Mouse (Mus musculus) splenic B cell, adult 2 months (primary cell): Measurements from ENCODE around the gene Adgrd1.
A peak's percentile ranks its signal among the peaks of the same experiment; 100 is the strongest.

Source experiments
- DNase-seq: peaks from one replicate; pipeline ENCODE4 v3.0.0-alpha.2; 2011; ENCODE audit warnings: low read depth, low spot score
- H3K27me3 ChIP-seq: 2 replicates; pipeline ENCODE4 v1.6.1; 2012; ENCODE audit warnings: mild to moderate bottlenecking, low read length, moderate library complexity, mixed read lengths; ENCODE audit not compliant: control insufficient read depth, poor library complexity, insufficient read depth, severe bottlenecking
- H3K36me3 ChIP-seq: 2 replicates; pipeline ENCODE4 v1.6.1; 2012; ENCODE audit warnings: mild to moderate bottlenecking, low read length, moderate library complexity, mixed read lengths; ENCODE audit not compliant: control insufficient read depth, poor library complexity, insufficient read depth, severe bottlenecking

Gene Adgrd1

DNA sequence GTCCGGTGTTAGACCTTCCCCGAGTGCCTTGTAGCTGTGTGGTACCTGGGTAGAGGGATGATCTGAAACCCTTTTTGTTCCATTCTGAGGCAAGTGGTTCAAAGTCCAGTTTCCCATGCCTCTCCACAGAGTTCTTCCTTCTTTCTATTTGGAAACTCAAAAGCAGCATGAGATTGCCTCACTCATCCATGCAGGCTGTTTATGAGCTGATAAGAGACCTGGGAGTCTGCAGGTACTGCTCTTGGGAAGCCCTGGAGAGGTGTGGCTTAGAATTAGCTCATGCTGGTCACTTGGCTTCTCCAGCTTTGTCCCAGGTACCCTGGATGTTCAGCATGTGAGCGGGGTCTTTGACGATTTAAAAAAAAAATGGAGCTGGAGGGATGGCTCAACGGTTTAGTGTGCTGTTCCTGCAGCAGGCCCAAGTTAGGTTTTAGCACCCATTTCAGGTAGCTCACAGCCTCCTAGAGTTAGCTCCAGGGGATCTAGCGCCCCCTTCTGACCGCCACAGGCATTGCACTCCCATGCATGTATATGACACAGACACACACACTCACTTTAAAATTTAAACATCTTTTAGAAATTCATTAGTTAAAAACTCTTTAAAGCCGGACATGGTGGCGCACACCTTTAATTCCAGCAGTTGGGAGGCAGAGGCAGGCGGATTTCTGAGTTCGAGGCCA lies 65.0 kb downstream of the Adgrd1 start:
- DNase-seq: peak; percentile 28
- H3K36me3 ChIP-seq: no peaks in the 10 kb centered on the region
- no peaks in the 10 kb centered on the region for H3K27me3 ChIP-seq

DNA sequence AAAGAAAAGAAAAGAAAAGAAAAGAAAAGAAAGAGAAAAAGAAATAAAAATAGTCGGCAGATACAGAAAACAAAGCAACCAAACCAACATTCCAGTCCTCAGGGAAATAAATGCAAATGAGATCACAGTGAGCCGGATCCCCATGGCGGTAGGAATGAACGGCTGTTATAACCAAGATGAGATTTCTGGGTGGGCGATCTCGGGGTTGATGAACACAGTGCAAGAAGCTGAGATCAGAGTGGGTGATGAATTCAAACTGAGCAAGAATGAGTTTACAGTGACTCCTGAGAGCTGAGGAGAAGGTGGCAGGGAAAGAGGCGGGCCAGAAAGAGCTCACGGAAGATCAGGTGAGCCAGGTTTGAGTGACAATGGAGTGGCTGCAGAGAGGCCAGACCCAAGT lies 66.9 kb downstream of the Adgrd1 start:
- DNase-seq: no peak
- Histone ChIP-seq H3K36me3 (no peaks in the 10 kb centered on the region), H3K27me3 (no peaks in the 10 kb centered on the region)

DNA sequence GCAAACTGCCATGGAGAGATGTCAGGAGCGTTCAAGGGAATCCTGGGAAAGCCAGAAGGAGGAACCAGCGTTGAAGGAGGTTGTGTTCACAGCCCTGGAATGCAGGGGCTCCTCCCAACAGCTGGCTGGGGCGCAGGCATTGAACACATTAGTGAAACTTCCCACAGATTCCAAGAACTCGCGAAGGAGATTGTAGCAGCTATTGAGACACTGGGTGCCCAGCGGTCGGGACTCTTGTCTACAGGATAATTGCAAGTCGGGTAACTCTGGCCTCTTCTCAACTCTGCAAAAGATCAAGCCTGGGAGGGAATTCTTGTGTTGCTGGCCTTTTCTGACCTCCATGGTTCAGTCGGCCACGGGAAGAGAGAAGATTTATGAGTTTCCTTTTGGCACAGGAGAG lies 67.5 kb downstream of the Adgrd1 start:
- no peak for DNase-seq
- no peaks in the 10 kb centered on the region for H3K36me3 ChIP-seq
- H3K27me3 ChIP-seq: no peaks in the 10 kb centered on the region

DNA sequence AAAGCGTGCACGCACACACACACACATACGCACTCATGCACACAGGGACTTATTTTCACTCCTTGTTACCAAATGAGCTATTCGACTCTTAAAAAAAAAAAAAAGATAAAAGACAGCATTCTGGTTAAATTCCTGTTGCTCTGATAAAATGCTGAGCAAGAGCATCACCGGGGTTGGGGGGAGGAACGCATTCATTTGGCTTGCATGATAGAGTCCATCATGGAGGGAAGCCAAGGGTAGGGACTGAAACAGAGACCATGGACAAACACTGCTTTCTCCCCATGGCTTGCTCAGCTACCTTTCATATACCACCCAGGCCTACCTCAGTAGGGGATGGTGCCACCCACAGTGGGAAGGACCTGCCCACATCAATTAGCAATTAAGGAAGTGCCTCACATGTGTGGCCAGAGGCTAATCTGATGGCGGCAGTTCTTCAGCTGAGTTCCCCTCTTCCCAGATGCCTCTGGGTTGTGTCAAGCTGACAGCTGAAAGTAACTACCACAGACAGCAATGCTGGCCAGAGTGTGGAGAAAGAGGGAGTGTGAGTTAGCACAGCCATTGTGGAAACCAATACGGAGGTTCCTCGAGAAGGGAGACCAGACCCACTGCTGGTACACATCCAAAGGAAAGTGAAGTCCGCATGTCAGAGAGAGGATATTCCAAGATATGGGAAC lies 68.5 kb downstream of the Adgrd1 start:
- no peak for DNase-seq
- Histone ChIP-seq H3K36me3 (no peaks in the 10 kb centered on the region), H3K27me3 (no peaks in the 10 kb centered on the region)

DNA sequence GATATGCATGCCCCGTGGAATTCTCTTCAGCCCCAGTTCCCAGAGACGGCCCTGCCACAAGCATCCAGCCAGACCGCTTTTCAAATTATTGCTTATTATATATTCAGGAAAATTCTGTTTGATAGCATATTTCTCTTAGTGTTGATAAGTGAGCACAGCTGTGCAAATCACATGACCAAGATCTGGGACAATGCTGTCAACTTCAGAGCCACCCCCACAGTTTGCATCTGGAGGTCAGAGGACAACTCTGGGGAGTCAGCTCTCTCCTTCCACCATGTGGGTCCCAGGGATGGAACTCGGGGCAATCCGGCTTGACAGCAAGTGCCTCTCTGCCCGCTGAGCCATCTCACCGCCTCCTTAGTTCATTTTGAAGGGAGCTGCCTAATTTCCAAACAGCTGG lies 69.0 kb downstream of the Adgrd1 start:
- DNase-seq: no peak
- Histone ChIP-seq H3K36me3 (no peaks in the 10 kb centered on the region), H3K27me3 (no peaks in the 10 kb centered on the region)

DNA sequence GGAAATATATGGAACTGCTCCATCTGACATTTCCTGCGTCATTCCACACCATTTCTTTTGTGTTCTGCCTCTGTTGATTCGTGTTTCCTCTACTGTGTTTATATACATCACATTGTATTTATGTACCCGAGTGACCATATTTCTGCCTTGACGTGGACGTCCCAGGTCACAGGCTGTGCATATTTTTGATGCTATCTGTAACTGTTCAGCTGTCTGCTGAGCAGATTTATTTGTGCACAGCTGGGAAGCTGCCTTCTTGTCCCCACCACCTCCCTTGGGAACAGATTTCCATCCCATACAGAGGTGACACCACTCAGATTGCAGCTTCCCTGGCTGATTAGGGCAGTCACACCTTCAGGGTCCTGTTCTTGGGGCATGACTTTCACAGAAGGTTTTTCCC lies 72.5 kb downstream of the Adgrd1 start:
- Histone ChIP-seq H3K27me3 (no peaks in the 10 kb centered on the region), H3K36me3 (no peaks in the 10 kb centered on the region)
- DNase-seq: no peak

DNA sequence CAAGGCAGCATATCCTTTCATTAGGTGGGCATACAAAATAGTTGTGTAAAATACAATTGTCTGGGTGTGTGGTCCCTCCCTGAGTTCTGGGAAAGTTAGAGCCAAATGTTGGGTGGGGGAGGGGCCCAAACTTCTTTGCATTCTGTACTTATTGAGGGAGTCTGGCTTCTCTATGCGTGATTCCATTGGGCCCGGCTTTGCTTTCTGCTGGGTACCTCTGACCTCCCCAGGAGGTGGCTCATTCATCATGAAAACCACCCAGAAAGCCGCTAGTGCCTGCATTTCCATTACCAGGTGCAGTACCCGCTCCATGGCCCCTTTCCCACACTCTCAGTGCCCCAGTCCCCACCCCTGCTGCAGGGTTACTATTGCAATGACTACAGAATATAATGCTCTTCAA lies 73.0 kb downstream of the Adgrd1 start:
- DNase-seq: no peak
- Histone ChIP-seq H3K36me3 (no peaks in the 10 kb centered on the region), H3K27me3 (no peaks in the 10 kb centered on the region)

DNA sequence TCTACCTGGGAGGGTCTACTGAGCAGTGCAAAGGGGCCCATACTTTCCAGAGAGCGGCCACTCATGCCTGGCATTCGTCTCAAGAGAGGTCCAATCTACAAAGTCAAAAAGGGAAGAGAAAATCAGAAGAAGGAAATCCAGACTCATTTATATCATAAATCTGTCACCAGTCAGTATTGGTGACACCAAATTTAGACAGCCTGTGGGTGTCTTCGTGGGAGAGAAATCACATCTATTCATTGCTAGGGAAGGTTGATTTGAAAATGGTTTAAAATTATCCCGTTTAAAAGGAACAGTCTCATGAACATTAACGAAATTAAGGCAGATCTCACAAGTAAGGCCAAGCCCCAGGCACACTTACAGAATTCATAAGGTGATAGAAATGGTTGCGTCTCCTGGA lies 76.0 kb downstream of the Adgrd1 start:
- Histone ChIP-seq H3K36me3 (no peaks in the 10 kb centered on the region), H3K27me3 (no peaks in the 10 kb centered on the region)
- no peak for DNase-seq

DNA sequence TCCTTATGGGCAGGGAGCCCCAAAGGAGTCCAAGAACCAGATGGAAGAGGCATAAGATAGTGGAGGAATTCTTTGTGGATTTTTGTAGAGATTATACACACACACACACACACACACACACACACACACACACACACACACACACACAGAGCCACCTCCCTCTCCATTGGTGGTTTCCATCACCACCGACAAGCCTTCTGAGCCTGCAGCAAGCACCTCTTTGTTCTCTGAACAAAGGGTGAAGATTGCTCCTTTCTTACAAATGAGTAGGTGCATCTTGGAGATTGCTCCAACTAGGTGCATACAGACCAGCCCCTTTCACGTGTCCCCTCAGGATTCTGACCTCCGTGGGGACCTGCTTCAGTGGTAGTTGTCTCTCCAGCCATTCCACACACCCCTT lies 79.4 kb downstream of the Adgrd1 start:
- Histone ChIP-seq H3K36me3 (no peaks in the 10 kb centered on the region), H3K27me3 (no peaks in the 10 kb centered on the region)
- no peak for DNase-seq

DNA sequence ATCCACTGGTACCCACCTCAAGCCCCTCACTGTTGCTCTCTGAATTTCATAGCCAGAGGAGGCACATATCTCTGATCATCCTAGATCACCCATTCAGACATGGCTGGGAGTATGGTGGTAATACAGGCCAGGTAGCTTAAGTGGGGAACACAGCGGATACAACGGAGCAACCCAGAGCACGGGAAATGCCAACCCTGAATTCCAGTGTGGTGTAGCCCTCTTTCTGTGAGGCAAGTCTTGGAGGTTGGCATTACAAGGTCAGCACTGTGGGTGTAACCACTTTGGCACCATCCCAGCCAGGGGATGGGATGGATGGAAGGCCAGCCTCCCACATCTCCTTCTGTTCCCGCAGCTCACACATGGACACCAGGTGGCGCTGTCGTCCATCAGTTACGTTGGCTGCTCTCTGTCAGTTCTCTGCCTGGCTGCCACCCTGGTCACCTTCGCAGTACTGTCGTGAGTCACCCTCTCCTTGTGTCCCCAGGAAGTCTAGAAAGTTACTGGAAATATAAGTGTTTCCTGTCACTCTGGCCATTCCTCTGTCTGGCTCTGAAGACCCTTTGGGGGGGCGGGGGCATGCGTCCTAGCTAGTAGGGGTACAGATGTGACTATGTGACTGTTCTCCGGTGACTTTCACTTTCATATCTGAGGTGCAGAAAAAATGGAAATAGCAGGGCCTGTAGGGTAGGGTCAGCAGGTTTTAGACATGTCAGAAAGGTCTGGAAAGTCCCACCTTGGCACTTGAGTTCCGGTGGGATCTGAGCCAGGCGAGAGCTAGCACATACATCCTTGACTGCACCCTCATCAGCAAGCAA lies 81.4 kb downstream of the Adgrd1 start:
- no peaks in the 10 kb centered on the region for H3K27me3 ChIP-seq
- H3K36me3 ChIP-seq: no peaks in the 10 kb centered on the region
- peak; percentile 85 for DNase-seq

DNA sequence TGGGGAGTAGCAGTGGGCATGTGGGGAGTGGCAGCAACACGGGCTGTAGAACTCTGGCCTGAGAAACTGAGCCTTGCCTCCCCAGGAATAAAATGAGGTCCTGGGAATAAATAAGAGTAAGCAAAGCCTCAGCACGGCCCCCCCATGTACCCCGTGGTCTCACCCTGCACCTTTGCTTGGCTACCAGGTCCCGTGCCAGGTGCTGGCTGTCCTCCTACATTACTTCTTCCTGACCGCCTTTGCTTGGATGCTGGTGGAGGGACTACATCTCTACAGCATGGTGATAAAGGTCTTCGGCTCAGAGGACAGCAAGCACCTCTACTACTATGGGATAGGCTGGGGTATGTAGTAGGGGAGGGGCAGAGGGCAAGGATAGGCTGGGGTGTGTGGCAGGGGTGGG lies 82.8 kb downstream of the Adgrd1 start:
- no peaks in the 10 kb centered on the region for H3K27me3 ChIP-seq
- H3K36me3 ChIP-seq: no peaks in the 10 kb centered on the region
- no peak for DNase-seq

DNA sequence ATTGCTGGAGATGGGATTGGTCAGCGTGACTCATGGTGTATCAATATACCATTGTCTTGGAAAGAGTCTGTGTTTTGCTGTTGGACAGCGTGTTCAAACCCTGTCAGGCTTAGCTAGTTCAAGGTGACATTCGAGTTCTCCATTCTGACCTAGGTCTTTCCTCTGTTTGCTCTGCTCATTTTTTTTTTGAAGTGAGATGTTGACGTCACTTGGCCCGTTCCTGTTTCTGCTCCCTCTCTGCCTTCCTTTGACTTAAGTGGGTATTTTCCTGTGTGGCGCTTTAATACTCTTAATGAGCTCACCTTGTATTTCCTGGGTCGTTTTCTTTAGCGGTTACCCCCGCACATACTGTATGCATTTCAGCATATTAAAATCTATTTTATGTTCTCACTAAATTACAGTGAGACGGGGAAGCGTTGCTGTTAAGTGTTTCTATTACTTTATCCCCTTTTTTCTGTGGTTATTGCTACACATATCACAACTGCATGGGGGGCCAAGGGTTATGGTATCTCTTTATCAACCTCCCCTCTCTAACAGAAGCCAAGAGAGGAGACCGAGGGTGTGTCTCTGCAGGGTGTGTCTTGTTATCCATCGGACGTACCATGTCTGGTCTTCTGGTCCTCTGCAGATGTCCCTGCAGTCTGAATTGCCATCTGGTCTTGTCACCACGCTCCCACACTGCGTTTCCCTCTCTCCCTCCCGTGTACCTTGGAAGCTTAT lies 83.6 kb downstream of the Adgrd1 start:
- no peak for DNase-seq
- Histone ChIP-seq H3K27me3 (no peaks in the 10 kb centered on the region), H3K36me3 (no peaks in the 10 kb centered on the region)

DNA sequence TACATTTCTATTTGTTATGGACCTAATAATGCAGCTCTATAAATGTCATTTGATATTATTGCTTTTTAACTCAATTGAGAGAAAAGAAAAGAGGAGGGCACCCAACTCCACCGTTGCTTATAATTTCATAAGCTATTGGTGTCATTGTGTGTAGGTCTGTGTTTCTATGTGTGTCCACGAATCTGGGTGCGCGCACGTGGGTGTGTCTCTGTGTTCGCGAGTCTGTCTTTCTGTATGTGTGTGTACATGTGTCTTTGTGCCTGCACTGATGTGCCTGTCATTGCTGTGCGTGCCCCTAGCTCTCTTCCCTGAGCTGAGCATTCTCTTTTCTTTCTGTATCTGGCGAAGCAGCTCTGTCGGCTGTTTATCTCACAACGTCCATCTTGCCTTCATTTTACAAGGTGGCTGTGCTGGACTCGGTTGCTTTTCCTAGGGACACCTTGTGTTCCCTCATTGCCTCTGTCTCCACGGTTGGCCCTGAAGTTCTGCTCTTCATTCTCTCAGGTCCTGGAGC lies 84.2 kb downstream of the Adgrd1 start:
- no peaks in the 10 kb centered on the region for H3K27me3 ChIP-seq
- no peaks in the 10 kb centered on the region for H3K36me3 ChIP-seq
- no peak for DNase-seq

DNA sequence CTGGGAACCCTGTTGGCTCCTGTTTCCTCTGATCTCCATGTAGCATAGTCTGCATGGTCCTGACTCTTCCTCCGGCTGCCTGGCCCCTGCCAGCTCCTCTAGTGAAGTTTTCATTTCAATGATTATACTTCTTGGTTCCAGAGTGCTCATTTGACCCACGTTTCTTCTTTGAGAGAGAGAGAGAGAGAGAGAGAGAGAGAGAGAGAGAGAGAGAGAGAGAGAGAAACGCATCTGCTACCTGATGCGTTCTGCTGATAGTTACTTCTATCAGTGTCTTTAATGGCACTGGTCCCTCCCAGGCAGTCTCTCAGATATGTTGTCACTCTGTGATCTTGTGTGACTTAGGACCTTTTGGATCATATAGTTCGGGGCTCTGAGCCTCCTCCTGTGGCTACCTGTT lies 84.9 kb downstream of the Adgrd1 start:
- H3K36me3 ChIP-seq: no peaks in the 10 kb centered on the region
- H3K27me3 ChIP-seq: no peaks in the 10 kb centered on the region
- DNase-seq: no peak
